Mouse (Mus musculus) right cerebral cortex, postnatal 10 days (tissue): ENCODE results near the gene Smarca1.
A peak's percentile ranks its signal among the peaks of the same experiment; 100 is the strongest.

Experiments
- DNase-seq, 2 experiments: peaks; one replicate each; pipeline ENCODE4 v3.0.0; 2021; ENCODE audit warnings: low spot score in 2 of 2

Smarca1 gene

GRCm38 (mm10) chrX:47892431-47893024 lies at the start of gene Smarca1:
Gene Smarca1, minus strand, starts transcription at chrX:47892974.
- DNase-seq, result peak in 1 of 2 experiments; percentile 30

DNA sequence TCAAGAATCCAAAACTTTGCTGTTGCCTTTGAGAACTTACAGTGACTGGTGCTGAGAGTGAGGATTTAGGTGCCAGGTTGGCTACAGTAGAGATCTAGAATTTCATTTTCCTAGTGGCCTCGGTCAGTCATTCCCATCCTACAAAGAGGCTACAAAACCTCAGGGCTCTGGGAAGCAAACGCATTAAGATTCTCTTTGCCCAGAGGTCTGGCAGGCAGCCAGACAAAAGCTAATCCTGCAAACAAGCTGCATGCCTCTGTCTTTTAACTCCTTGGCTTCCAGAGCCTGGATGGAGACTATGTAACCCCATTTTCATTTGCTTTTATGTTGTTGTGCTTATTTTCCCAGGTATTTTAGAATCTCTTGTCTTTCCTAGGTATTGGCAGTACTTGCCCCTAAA lies 45.0 kb upstream of the Smarca1 start:
- DNase-seq, result peak; percentile 50 to 66

- DNase-seq, result no peak
These were observed 44.1 kb upstream of the Smarca1 start for GRCm38 (mm10) chrX:47936885-47937284.

GRCm38 (mm10) chrX:47934352-47934751 lies 41.6 kb upstream of the Smarca1 start:
- no peak for DNase-seq

- no peak for DNase-seq
These were observed 37.7 kb upstream of the Smarca1 start for GRCm38 (mm10) chrX:47930449-47930848.

DNA sequence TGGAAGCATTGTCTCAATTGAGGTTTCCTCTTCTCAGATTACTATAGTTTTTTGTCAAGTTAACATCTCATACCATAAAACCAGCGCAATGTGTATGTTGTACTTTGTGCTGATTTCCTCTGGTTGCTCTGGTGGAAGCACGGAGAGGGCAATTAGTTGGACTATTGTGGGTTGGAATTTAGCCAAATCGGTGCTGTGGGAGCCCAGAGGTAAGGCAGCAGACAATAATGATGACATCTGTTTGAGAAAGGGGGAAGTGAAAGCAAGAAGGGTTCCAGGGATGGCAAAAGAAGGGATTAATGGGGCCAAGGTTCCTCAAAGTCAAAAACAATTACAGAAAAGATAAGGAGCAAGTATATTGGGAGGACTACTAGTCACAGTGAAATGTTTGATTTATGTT lies 35.2 kb upstream of the Smarca1 start:
- DNase-seq, result no peak

- DNase-seq, result no peak
These were observed 27.8 kb upstream of the Smarca1 start for GRCm38 (mm10) chrX:47920541-47920940.

DNA sequence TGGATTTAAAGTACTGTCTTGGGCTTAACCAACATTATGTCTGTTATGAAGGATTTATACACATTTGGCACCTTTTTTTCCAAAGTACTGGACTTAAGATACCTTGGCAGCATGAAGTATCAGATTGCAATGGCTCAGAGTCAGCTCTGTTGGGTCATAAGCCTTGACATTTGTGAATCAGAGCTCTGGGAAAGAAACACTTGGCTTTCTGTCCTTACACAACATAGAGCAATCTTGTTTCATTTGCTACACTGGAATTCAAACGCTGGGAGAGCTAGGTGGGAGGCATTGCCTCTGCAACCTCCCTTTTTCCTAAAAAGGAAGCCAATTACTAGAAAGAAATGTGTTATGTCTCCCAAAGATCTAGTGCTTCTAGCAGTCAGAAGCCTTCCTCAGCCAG lies 24.1 kb upstream of the Smarca1 start:
- no peak for DNase-seq

DNA sequence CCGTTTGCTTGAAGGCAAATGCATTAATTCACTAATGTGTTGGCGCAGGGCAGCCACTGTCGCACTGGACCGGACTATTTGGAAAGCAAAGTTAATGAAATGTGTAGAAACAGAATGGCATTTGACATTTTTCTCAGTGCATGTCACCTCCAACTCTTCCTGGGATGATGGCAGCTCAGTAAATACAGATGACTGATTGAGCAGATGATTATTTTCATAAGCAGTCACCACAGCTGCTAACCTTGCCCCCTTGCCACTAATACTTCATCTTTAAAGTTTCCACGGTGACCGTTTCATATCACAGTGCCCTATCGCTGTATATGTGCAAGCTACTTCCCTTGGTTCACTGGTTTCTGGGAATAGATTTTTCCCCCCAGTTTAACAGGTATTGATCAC lies 20.8 kb upstream of the Smarca1 start:
- no peak for DNase-seq

DNA sequence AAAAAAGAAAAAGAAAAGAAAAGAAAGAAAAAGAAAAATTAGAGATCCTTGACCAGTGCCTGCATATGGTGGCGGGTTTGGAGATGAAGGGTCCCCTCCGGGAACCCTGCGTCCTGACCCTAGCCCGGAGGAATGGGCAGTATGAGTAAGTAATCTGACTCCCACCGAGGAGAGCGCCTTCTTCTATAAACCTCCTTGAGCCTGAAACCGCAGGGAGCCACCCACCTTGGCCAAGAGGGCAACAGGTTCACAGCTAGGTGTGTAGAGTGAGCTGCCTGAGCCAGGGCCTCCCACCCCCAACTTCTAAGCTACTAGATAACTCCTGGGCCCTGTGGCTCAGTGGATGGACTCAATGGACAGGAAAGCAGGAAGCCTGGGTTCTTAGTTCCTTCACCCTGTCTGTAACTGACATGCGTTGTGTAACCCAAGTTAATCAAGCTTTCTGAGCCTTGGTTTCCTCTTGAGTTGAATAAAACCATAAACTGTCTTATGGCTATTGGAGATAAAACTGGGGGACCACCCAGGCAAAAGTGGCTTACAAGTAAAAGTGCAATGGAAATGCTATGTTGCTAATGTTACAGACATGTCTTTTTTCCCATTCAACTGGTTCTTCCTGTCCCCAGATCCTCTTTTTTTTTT lies 20.2 kb upstream of the Smarca1 start:
- DNase-seq, result peak in 1 of 2 experiments; percentile 26

- peak; percentile 59 to 79 for DNase-seq
These were observed 19.6 kb upstream of the Smarca1 start, which contains the start of gene Ocrl for GRCm38 (mm10) chrX:47912306-47912792. Gene Ocrl, plus strand, starts transcription at chrX:47912387.

DNA sequence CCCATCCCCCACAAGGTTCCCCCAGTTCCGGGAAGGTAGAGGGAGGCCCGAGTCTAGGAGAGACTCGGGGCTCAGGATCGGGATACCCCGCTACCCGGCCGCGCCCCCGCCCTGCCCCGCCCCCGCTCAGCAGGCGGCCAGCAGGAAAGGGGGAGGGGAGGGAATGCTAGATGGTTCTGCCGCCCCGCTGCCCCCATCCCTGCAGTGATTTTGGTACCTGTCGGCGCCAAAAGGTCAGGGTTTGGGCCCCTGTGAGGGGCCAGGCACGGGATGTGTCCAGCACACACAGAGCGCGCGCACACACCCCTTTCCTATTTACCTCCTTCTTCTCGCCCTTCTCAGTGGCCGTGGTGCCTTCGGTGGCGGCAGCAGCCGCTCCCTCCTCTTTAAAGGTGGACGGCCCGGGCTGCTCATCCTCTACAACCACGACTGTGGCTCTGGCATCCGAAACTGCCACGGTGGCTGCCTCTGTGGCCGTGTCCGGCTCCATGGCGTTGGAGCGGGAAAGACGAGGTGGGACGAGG lies 805 bp downstream of the Smarca1 start:
- DNase-seq, result peak; percentile 36 to 46

DNA sequence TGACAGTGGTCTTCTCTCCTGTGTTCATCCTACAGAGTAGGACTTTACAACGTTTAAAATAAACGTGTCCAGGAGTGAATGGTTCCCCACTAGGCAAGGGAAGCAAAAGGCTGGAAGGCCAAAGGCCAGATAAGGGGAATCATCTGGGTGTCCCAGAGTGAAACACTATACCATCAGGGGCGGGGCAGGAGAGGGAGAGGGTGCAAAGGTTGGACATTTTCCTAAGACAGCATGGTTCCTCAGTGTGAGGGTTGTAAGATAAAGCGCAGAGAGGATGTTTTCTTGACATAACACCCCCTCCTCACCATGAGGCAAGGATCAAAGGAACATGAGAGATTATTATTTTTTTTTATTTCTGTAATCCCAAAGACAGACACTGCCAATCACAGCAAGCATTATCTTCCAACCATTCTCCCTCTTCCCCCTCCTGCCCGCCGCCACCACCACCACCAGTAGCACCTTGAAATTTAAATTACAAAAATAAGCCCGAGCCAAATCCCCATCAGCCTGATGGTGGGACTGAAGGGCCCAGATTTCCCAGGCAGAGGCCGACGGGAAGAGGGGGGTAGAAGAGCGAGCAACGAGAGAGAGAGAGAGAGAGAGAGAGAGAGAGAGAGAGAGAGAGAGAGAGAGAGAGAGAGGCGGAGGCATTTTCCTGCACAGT lies 1.4 kb downstream of the Smarca1 start:
- no peak for DNase-seq

GRCm38 (mm10) chrX:47887401-47887800 lies 5.4 kb downstream of the Smarca1 start:
- no peak for DNase-seq

DNA sequence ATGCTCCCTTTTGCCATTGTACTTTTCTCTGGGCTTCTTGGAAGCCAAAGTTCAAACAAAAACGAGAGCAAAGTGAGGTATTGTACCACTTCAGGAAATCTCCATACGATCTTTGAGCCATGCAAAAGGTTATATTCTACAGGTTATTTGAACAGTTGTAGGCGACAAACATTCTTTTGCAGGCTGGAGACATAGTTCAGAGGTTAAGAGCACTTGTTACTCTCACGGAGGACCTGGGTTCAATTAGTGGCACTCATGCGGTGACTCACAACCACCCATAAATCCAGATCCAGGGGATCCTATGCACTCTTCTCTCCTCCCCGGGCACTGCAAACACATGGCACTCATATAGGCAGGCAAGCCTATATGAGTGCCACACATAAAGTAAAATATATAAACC lies 10.0 kb downstream of the Smarca1 start:
- no peak for DNase-seq

DNA sequence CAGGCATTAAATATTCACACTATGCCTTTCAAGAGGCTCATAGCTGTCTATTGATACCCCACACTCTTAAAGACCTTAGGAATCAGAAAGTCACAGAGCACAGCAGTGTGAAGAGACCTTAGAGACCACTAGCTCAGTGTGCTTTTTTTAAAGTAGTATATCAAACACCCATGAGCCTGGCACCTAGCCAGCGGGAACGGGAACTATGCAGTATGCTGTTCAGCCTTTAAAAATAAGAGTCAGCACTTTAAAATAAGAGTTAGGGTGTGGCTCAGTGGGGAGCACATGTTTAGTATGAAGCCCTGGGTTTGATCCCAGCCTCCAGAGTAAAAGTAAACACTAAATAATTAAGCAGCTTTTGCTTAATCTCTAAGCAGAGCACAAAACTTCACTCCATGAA lies 12.7 kb downstream of the Smarca1 start:
- peak; percentile 27 to 28 for DNase-seq

DNA sequence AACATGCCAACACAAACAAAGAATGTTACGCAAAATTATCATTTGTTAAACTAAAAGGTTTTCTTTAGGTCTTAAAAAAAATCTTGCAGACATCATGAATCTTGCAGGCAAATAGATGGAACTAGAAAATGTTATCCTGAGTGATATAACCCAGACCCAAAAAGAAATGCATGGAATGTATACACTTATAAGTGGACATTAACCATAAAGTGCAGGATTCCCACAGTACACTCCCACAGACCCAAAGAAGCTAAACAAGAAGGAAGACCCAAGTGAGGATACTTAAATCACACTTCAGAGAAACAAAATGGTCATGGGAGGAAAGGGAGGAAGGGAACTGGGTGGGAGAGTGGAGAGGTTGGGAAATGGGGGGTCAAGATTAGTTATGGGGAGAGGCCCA lies 34.2 kb downstream of the Smarca1 start:
- DNase-seq, result no peak

DNA sequence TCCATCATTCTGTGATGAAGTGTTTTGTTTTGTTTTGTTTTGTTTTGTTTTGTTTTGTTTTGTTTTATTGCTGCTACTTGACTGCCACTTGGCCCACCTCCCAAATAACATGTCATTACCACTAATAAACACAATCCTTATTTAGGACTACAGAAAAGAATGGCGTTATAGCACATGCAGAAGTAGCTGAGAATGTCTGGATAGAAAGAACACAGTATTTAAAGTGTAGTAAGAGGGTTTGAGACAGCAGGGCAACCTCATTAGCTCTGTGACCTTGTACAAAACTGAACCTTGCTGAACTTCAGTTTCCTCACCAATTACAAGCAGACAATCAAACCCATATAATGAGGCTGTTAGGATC lies 57.0 kb downstream of the Smarca1 start:
- no peak for DNase-seq

- DNase-seq, result no peak
These were observed 57.5 kb downstream of the Smarca1 start for GRCm38 (mm10) chrX:47835098-47835834.

DNA sequence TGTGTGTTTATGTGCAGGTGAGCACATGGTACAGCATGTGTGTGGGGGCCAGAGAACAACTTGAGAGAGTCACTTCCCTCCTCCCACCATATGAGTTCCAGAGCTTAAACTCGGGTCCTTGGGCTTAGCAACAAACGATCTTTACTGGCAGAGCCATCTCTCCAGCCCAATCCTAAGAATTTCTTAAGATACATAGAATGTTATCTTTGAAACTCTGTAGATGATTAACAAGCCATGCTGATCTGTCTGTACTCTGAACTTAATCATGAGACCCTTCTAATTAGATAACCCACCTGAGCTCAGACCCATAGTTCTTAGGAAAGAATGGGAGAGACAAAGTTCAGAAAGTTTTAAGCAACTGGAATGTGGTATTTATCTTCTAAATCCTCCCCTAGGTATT lies 59.3 kb downstream of the Smarca1 start:
- DNase-seq, result no peak

DNA sequence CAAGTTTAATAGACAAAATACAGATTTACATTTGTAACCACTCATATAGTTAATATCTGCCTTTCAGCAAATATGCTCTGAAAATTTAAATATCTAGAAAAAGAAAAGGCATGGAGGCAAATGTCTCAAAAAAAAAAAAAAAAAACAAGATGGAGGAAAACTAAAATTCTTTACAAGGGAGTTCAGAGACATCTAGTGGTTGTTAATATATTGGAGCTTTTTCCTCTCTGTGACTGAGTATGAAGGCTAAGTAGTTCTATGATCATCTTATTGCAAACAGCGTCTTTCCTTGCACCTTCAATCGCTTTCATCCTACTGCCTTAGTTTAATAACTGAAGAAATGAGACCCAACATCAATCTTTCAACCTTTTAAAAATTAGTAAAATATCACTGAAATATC lies 72.2 kb downstream of the Smarca1 start:
- no peak for DNase-seq

DNA sequence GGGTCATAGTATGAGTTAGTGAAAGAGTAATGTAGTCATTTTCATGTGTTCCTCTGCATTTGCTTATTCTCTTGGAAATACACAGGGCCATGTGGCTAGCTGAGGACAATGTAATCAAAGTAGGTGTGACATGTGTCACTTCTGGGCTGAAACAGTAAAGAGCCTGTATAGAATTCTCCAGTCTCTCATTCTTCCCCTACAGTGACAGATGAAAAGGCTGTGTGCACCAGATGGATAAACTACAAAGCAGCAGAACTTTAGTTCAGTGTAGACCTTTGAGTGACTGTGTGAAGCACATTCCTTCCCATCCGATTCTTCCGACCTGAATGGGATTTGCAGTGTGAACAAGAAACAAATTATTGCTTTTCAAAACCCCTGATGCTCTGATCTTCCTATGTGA lies 84.1 kb downstream of the Smarca1 start:
- no peak for DNase-seq
